Mouse (Mus musculus): ENCODE data around the gene Gdnf. TPM values are rescaled to one million over a fixed set of nuclear protein-coding genes. Genes with fewer than 3 reads are reported as not detected.

Gene Gdnf
- 0.08 and 0.46 TPM in 2 replicates for polyA plus RNA-seq (2012; rRNA removed; ENCODE audit: low replicate concordance)

GRCm38 (mm10) chr15:7810556-7811252, at the start of gene Gdnf:
Gene Gdnf, plus strand, starts transcription at chr15:7810846.

